Mouse (Mus musculus) spleen, adult 2 months (tissue): ENCODE results near the gene 2410137M14Rik. TPM values are rescaled to one million over a fixed set of nuclear protein-coding genes. Genes with fewer than 3 reads are reported as not detected.
A peak's percentile ranks its signal among the peaks of the same experiment; 100 is the strongest.

ENCODE experiments used
- DNase-seq, 2 experiments: peaks; one replicate each; pipeline versions ENCODE4 v3.0.0 to v3.0.0-alpha.2; 2012 to 2021; ENCODE audit warnings: low spot score in 2 of 2, low read depth in 1 of 2
- H3K27ac ChIP-seq: fragments of 200-500 bp; 2 replicates; pipeline ENCODE4 v1.5.1; 2012; ENCODE audit warnings: low read length, inconsistent platforms; ENCODE audit not compliant: insufficient read depth
- H3K27me3 ChIP-seq: fragments of 200-500 bp; 2 replicates; pipeline ENCODE4 v1.6.1; 2012; ENCODE audit warnings: mild to moderate bottlenecking, moderate library complexity, low read length, inconsistent platforms; ENCODE audit not compliant: control insufficient read depth, insufficient read depth
- H3K36me3 ChIP-seq: fragments of 200-500 bp; 2 replicates; pipeline ENCODE4 v1.6.1; 2012; ENCODE audit warnings: mild to moderate bottlenecking, low read length, inconsistent platforms; ENCODE audit not compliant: control insufficient read depth, insufficient read depth
- H3K4me1 ChIP-seq: fragments of 200-500 bp; 2 replicates; pipeline ENCODE4 v1.6.1; 2011; ENCODE audit warnings: inconsistent platforms; ENCODE audit not compliant: control insufficient read depth, insufficient read depth, insufficient read length
- H3K4me3 ChIP-seq: fragments of 200-500 bp; 2 replicates; pipeline ENCODE4 v1.5.1; 2011; ENCODE audit warnings: mild to moderate bottlenecking, inconsistent platforms; ENCODE audit not compliant: insufficient read depth, insufficient read length; ENCODE audit errors: extremely low read depth
- CTCF ChIP-seq: fragments of 200-500 bp; IDR thresholded peaks from 2 replicates; pipeline ENCODE4 v1.5.1; 2011; ENCODE audit warnings: mild to moderate bottlenecking, inconsistent platforms; ENCODE audit not compliant: insufficient read depth, insufficient read length, insufficient replicate concordance; ENCODE audit errors: extremely low read depth
- POLR2A ChIP-seq: fragments of 200-500 bp; IDR thresholded peaks from 2 replicates; pipeline ENCODE4 v1.6.1; 2011; ENCODE audit warnings: low read depth, low read length, inconsistent platforms
- WGBS: fragments of 180-500 bp; shearing (Covaris S2); methylation state at CpG from one replicate; pipeline ENCODE4 v1.1.7; 2018; 5-methylcytosine and 5-hydroxymethylcytosine counted together
- polyA plus RNA-seq: library from polyadenylated mRNA; depleted of rRNA; stranded (reverse); fragments of >200 nt; gene quantifications from 2 replicates; pipeline ENCODE4 v1.2.3, GENCODE M21; 2012

2410137M14Rik gene
- polyA plus RNA-seq, 1 experiment, result not detected

- Histone ChIP-seq H3K27me3 (peaks cover 5% of the 10 kb centered on the region; the same call in 1 of the 2 replicates), H3K36me3 (no peaks in the 10 kb centered on the region), H3K4me1 (peaks cover 2% of the 10 kb centered on the region), H3K4me3 (peak overlapping the region; percentile 25), H3K27ac (no peak overlapping the region)
- WGBS, result 6% methylated on average over 49 of the region's 49 CpGs
- TF ChIP-seq POLR2A (no peak), CTCF (no peak)
- DNase-seq, result no peak
Observed at GRCm38 (mm10) chr17:37002364-37003330, 21.6 kb upstream of the 2410137M14Rik start.

DNA sequence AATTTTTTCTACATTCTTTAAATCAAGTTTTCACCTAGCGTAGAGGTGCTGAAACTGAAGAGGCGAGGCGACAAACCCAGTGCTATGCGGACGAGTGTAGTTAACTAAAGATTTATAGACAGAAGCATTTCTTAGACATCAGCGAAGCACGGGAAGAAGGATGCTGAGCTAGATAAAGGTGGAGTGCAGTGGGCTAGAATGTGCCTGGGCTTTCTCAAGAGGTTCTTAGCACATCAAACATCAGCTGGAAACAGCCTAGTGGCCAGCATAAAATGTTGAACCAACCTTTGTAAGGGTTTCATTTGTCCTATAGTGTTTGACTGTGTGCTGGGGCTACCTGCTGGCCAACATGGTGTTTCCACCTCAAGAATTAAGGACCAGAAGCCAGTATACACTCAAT is 19.8 kb upstream of the 2410137M14Rik start, which contains the start of gene Zfp57:
Zfp57 (plus strand) TSS at position 301 of the 400 bp plus-strand sequence.
- Histone ChIP-seq H3K27ac (no peak within 1 kb of the TSS), H3K36me3 (no peaks in the 10 kb centered on the region), H3K4me1 (peaks cover 2% of the 10 kb centered on the region), H3K27me3 (peaks cover 5% of the 10 kb centered on the region; the same call in 1 of the 2 replicates), H3K4me3 (no peak within 1 kb of the TSS)
- DNase-seq, result no peak
- no peak for TF ChIP-seq POLR2A
- TF ChIP-seq CTCF, result no peak
- WGBS, result 91% methylated on average over 7 of the region's 7 CpGs

DNA sequence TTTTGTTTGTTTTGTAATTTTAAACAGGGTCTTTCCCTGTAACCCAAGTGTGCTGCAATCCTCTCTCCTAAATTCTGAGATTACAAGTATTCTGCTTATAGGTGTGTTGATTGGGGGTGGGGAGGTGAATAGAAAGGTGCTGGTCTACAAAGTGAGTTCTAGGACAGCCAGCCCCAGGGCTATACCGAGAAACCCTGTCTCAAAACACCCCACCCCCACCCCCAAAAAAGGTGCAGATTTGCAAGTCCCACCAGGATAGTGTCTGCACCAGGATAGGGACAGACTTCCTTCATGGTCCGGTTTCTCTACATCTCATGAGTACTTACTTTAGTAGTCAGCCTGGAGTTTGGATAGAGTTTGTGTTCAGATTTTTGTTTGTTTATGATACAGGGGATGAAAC is 17.4 kb upstream of the 2410137M14Rik start:
- no peak overlapping the region for H3K4me3 ChIP-seq
- H3K4me1 ChIP-seq, result peaks cover 2% of the 10 kb centered on the region
- no peak overlapping the region for H3K27ac ChIP-seq
- peaks cover 5% of the 10 kb centered on the region; the same call in 1 of the 2 replicates for H3K27me3 ChIP-seq
- 85% methylated on average over 2 of the region's 2 CpGs for WGBS
- no peak for TF ChIP-seq CTCF
- no peak for TF ChIP-seq POLR2A
- DNase-seq, result no peak
- H3K36me3 ChIP-seq, result no peaks in the 10 kb centered on the region

- H3K36me3 ChIP-seq, result no peaks in the 10 kb centered on the region
- H3K27ac ChIP-seq, result no peak overlapping the region
- TF ChIP-seq POLR2A (no peak), CTCF (peak; percentile 70; the same call in 1 of the 2 replicates)
- peaks cover 1% of the 10 kb centered on the region; the same call in 1 of the 2 replicates for H3K4me1 ChIP-seq
- WGBS, result 32% methylated on average over 7 of the region's 7 CpGs
- DNase-seq, result peak in 1 of 2 experiments; percentile 41
- no peaks in the 10 kb centered on the region for H3K27me3 ChIP-seq
- no peak overlapping the region for H3K4me3 ChIP-seq
Observed at GRCm38 (mm10) chr17:36997033-36997735, 16.1 kb upstream of the 2410137M14Rik start.

GRCm38 (mm10) chr17:36995448-36995847 is 14.4 kb upstream of the 2410137M14Rik start:
- 84% methylated on average over 3 of the region's 3 CpGs for WGBS
- TF ChIP-seq POLR2A (no peak), CTCF (no peak)
- DNase-seq, result no peak

DNA sequence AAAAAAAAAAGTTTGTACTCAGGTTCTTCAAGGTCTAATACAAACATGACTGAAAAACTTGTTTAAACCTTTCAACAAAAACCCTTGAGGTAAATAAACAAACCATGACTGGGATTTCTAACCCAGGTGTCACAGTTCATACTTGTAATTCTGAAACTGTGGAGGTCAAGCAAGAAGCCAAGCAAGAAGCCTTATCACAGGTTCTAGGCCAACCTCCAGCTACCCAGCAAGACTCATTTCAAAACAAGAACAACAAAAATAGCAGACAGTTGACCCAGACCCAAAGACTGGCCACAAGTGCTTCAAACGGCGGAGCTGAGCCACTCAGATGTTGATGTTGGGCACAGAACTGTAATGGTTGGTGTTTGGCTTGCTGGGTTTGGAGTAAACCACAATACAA is 13.5 kb upstream of the 2410137M14Rik start:
- no peak for DNase-seq
- Histone ChIP-seq H3K4me1 (peaks cover 2% of the 10 kb centered on the region; the same call in 1 of the 2 replicates), H3K36me3 (no peaks in the 10 kb centered on the region), H3K4me3 (no peak overlapping the region), H3K27me3 (no peaks in the 10 kb centered on the region), H3K27ac (no peak overlapping the region)
- 76% methylated on average over 2 of the region's 2 CpGs for WGBS
- TF ChIP-seq POLR2A, result no peak
- TF ChIP-seq CTCF, result no peak

More at GRCm38 (mm10) chr17:36995448-36995847, 14.4 kb upstream of the 2410137M14Rik start:
- Histone ChIP-seq H3K4me3 (no peak overlapping the region), H3K36me3 (no peaks in the 10 kb centered on the region), H3K27me3 (no peaks in the 10 kb centered on the region), H3K27ac (no peak overlapping the region), H3K4me1 (peaks cover 2% of the 10 kb centered on the region; the same call in 1 of the 2 replicates)
